Mouse (Mus musculus) hindbrain, embryonic 14.5 days (tissue): Measurements from ENCODE around the gene Hax1. TPM values are rescaled to one million over a fixed set of nuclear protein-coding genes. Genes with fewer than 3 reads are reported as not detected.

ENCODE experiments used
- ATAC-seq: fragments of 200-750 bp; cut with Nextera tagmentation; 2 replicates; pipeline ENCODE4 v1.8.0; 2017; ENCODE audit warnings: moderate number of reproducible peaks, mild to moderate bottlenecking, moderate TSS enrichment, moderate library complexity; ENCODE audit not compliant: low FRiP score
- DNase-seq: peaks from one replicate; pipeline ENCODE4 v3.0.0-alpha.2; 2015; ENCODE audit warnings: low spot score
- H3K27ac ChIP-seq: fragments of 300-500 bp; sonication (generic); 2 replicates; pipeline ENCODE4 v1.5.1; 2014; ENCODE audit warnings: mild to moderate bottlenecking, moderate library complexity
- H3K27me3 ChIP-seq: fragments of 300-500 bp; sonication (generic); 2 replicates; pipeline ENCODE4 v1.6.1; 2014; ENCODE audit warnings: mild to moderate bottlenecking, low read length, mixed read lengths; ENCODE audit not compliant: control insufficient read depth, insufficient read depth
- H3K36me3 ChIP-seq: fragments of 300-500 bp; sonication (generic); replicated peaks from 2 replicates; pipeline ENCODE4 v1.6.1; 2014; ENCODE audit not compliant: control insufficient read depth, insufficient read depth
- H3K4me1 ChIP-seq: fragments of 300-500 bp; sonication (generic); replicated peaks from 2 replicates; pipeline ENCODE4 v1.6.1; 2014; ENCODE audit warnings: antibody characterized with exemption, low read length, mixed read lengths; ENCODE audit not compliant: control insufficient read depth, insufficient read depth
- H3K4me2 ChIP-seq: fragments of 300-500 bp; sonication (generic); replicated peaks from 2 replicates; pipeline ENCODE4 v1.6.1; 2014; ENCODE audit warnings: mild to moderate bottlenecking, moderate library complexity
- H3K4me3 ChIP-seq: fragments of 300-500 bp; sonication (generic); replicated peaks from 2 replicates; pipeline ENCODE4 v1.5.1; 2014; ENCODE audit warnings: mild to moderate bottlenecking, low read length
- H3K9ac ChIP-seq: fragments of 300-500 bp; sonication (generic); 2 replicates; pipeline ENCODE4 v1.6.1; 2014
- H3K9me3 ChIP-seq: fragments of 300-500 bp; sonication (generic); 2 replicates; pipeline ENCODE4 v1.6.1; 2016; ENCODE audit warnings: low read length; ENCODE audit not compliant: control insufficient read depth
- WGBS: fragments of 180-500 bp; shearing (Covaris S2); extraction: QIAGEN DNeasy Blood & Tissue Kit; methylation state at CpG from one replicate; pipeline ENCODE4 v1.1.7; 2014; 5-methylcytosine and 5-hydroxymethylcytosine counted together
- polyA plus RNA-seq: library from polyadenylated mRNA; unstranded; fragments of >200 nt; fragmentation: Nextera tagmentation; extraction: Ambion mirVana; gene quantifications from 2 replicates; pipeline ENCODE4 v1.2.1, GENCODE M21; 2014

Gene Hax1
- polyA plus RNA-seq, 1 experiment from 2014 or later = 105 TPM

DNA sequence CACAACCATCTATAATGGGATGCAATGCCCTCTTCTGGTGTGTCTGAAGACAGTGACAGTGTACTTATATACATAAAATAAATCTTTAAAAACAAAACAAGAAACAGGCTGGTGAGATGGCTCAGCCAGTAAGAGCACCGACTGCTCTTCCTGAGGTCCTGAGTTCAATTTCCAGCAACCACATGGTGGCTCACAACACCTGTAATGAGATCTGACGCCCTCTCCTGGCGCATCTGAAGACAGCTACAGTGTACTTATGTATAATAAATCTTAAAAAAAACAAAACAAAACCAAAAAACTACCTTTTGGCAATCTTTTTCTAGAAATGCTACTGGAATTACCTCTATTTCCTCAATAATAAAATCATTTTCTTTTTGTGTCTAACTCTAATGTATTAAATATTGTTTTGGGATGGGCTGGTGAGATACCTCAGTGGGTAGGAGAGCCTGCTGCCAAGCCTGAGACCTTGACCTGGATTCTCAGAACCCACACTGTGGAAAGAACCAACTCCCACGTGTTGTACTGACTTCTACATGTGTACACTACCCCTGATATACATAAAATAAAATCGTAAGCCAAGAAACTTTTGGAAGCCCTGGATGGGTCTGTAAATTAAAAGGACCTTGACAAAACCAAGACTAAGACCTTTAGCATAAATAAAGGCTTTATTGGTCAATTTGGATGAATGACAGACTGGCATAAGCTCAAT is 3.6 kb downstream of the Hax1 start:
- no peak overlapping the region for H3K4me3 ChIP-seq
- peaks cover 11% of the 10 kb centered on the region for H3K4me1 ChIP-seq
- ATAC-seq (no peak), DNase-seq (no peak)
- H3K9me3 ChIP-seq = no peaks in the 10 kb centered on the region
- WGBS = 94% methylated on average over 5 of the region's 5 CpGs
- H3K27me3 ChIP-seq = no peaks in the 10 kb centered on the region
- H3K36me3 ChIP-seq = peaks cover 30% of the 10 kb centered on the region
- H3K4me2 ChIP-seq = no peak overlapping the region
- H3K27ac ChIP-seq = no peak overlapping the region
- no peak overlapping the region for H3K9ac ChIP-seq

DNA sequence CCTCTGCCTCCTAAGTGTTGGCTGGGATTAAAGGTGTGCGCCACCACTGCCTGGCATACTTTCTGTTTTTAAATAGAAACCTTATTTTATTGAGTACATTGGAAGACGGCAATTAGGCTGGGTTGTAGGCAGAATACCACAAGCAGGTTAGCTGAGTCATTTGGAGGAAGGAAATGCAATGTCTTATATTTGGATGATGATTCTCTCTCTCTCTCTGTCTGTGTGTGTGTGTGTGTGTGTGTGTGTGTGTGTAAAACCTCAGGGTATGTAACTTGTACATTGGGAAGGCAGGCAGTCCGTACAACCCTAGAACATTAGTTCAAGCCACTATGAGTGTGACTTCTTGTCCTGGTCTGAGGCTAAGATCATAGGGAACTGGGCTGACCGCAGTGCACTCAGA is 10.8 kb downstream of the Hax1 start:
- no peak overlapping the region for H3K9ac ChIP-seq
- no peaks in the 10 kb centered on the region for H3K27me3 ChIP-seq
- H3K4me1 ChIP-seq = no peaks in the 10 kb centered on the region
- no peak overlapping the region for H3K4me3 ChIP-seq
- ATAC-seq (no peak), DNase-seq (no peak)
- no peak overlapping the region for H3K4me2 ChIP-seq
- WGBS = 96% methylated on average over 4 of the region's 4 CpGs
- no peaks in the 10 kb centered on the region for H3K9me3 ChIP-seq
- H3K27ac ChIP-seq = no peak overlapping the region
- H3K36me3 ChIP-seq = no peaks in the 10 kb centered on the region; the same call in 1 of the 2 replicates

DNA sequence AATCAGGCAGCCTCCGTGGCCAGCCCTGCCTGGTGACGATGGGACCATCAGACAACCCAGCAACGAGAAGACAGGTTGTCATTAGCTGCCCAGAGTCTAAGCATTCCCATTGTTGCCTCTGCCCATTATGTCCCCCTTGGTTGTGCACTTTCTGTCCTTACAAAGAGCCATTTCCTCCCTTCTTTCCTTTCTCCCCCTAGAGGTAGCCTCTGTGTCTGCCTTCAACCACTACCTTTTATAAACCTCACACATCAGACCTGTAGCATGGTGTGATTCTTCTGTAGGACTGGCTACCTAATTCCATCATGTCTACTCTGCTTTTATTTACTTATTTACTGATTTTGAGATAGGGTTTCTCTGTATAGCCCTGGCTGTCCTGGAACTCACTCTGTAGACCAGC is 11.4 kb downstream of the Hax1 start:
- Histone ChIP-seq H3K36me3 (no peaks in the 10 kb centered on the region), H3K4me2 (no peak overlapping the region), H3K27me3 (no peaks in the 10 kb centered on the region), H3K4me1 (no peaks in the 10 kb centered on the region), H3K4me3 (no peak overlapping the region), H3K9ac (no peak overlapping the region), H3K27ac (no peak overlapping the region), H3K9me3 (no peaks in the 10 kb centered on the region)
- DNase-seq (no peak), ATAC-seq (no peak)
- WGBS = 59% methylated on average over 3 of the region's 3 CpGs

DNA sequence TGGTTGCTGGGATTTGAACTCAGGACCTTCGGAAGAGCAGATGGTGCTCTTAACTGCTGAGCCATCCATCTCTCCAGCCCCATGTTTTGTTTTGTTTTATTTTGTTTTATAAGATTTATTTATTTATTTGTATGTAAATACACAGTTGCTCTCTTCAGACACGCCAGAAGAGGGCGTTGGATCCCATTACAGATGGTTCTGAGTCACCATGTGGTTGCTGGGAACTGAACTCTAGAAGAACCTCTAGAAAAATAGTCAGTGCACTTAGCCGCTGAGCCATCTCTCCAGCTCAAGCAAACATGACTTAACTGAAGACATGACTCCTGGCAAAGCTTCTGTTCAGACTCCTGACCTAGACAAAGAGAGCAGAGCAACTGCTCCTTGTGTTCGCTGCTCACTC is 16.2 kb downstream of the Hax1 start:
- H3K36me3 ChIP-seq = no peaks in the 10 kb centered on the region
- H3K4me2 ChIP-seq = no peak overlapping the region
- H3K27ac ChIP-seq = no peak overlapping the region
- DNase-seq = no peak
- no peak for ATAC-seq
- H3K4me1 ChIP-seq = no peaks in the 10 kb centered on the region
- WGBS = 77% methylated on average over 5 of the region's 5 CpGs
- no peaks in the 10 kb centered on the region for H3K27me3 ChIP-seq
- H3K9me3 ChIP-seq = no peaks in the 10 kb centered on the region
- no peak overlapping the region for H3K9ac ChIP-seq
- H3K4me3 ChIP-seq = no peak overlapping the region

DNA sequence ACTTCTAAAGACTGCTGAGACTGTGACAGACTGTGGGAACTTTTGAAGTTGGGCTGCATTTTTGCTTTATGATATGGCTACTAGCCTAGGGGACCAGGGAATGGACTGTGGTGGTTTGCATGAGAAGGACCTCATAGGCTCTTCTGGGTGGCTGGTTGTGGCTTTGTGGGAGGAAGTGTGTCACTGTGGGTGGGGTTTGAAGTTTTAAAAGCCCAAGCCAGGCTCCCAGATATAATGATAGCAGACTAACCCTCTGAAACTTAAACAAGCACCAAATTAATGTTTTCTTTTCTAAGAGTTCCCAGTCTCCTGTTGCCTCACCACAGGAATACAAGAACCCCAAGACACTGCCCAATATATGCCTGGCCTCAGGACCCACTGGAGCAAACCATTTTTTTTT is 21.7 kb downstream of the Hax1 start:
- Histone ChIP-seq H3K9me3 (no peaks in the 10 kb centered on the region), H3K4me3 (no peak overlapping the region), H3K36me3 (no peaks in the 10 kb centered on the region), H3K9ac (no peak overlapping the region), H3K27me3 (no peaks in the 10 kb centered on the region), H3K4me1 (no peaks in the 10 kb centered on the region), H3K27ac (no peak overlapping the region), H3K4me2 (no peak overlapping the region)
- DNase-seq (no peak), ATAC-seq (no peak)

DNA sequence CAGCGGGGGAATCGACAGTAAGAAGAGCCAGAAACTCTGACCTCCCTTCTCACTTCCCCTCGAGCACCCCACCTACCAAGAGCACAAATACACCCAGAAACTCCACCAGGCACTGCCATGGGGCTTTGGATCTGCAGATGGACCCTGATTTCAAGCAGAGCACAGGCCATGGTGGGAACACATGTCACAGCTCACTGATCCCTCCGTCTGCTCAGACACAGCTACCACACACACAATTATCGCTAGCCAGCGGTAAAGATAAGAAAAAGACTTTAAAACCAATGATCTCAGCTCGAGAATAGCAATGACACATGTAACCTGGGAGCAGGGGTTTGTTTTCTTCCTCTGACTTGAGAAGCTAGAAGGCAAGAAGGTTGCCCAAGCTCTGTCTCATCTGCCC is 30.1 kb downstream of the Hax1 start:
- no peaks in the 10 kb centered on the region for H3K9me3 ChIP-seq
- DNase-seq = no peak
- H3K27ac ChIP-seq = no peak overlapping the region
- no peaks in the 10 kb centered on the region for H3K36me3 ChIP-seq
- WGBS = 77% methylated on average over 7 of the region's 7 CpGs
- no peaks in the 10 kb centered on the region for H3K27me3 ChIP-seq
- no peak for ATAC-seq
- no peak overlapping the region for H3K9ac ChIP-seq
- no peak overlapping the region for H3K4me2 ChIP-seq
- no peak overlapping the region for H3K4me3 ChIP-seq
- peaks cover 12% of the 10 kb centered on the region for H3K4me1 ChIP-seq

DNA sequence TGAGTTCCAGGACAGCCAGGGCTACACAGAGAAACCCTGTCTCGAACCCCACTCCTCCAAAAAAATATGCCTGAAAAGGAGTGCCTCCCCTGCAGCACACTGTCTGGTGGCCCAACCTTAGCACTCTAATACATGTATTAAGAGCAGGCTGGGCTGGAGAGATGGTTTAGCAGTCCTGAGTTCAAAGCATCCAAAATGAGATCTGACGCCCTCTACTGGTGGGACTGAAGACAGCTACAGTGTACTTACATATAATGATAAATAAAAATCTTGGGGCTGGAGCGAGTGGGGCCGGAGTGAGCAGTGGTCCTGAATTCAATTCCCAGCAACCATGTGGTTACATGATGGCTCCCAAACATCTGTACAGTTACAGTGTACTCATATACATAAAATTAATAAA is 31.6 kb downstream of the Hax1 start:
- WGBS = 69% methylated on average over 4 of the region's 4 CpGs
- Histone ChIP-seq H3K27me3 (no peaks in the 10 kb centered on the region), H3K9ac (no peak overlapping the region), H3K9me3 (no peaks in the 10 kb centered on the region), H3K4me2 (no peak overlapping the region), H3K36me3 (no peaks in the 10 kb centered on the region), H3K27ac (no peak overlapping the region), H3K4me1 (peaks cover 15% of the 10 kb centered on the region), H3K4me3 (no peak overlapping the region)
- ATAC-seq (no peak), DNase-seq (no peak)

DNA sequence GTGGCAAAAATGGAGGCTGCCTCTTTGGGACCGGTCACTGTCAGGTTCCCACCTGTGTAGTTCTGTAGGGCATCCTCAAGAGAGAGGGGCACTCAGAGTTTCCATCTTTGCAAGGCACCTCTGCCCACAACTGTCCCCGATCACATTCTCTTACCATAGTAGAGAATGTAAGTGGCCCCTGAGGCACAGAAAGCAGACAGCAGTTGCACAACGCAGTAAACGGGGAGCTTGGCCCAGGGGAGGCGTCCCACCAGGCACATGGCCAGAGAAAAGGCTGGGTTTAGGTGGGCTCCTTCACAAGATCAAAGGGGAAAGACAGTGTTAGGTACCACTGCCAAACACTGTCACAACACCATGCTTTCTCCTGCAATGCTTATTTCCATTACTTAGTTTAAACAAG is 32.6 kb downstream of the Hax1 start:
- Histone ChIP-seq H3K9ac (no peak overlapping the region), H3K4me3 (no peak overlapping the region), H3K27me3 (no peaks in the 10 kb centered on the region), H3K4me2 (no peak overlapping the region), H3K36me3 (no peaks in the 10 kb centered on the region), H3K27ac (no peak overlapping the region), H3K4me1 (peaks cover 25% of the 10 kb centered on the region), H3K9me3 (no peaks in the 10 kb centered on the region)
- DNase-seq (no peak), ATAC-seq (no peak)
- 88% methylated on average over 5 of the region's 5 CpGs for WGBS

DNA sequence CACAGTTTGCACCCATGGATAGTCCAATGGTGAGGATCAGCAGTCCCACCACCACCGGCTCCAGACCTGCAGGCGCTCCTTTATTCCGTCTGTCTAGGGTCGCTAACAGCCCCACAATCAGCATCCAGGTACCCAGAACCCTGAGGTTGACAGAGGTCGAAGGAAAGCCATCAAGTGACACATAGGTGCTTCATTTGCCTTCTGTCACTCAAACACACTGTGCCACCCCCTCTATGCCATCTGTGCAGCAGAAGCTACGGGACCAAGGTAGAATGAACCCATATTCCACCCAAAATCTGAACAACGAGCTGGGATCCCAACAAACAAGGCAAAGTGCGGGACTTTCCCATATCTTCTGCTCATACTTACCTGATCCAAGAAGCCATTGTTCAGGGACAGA is 33.0 kb downstream of the Hax1 start:
- Histone ChIP-seq H3K9ac (no peak overlapping the region), H3K9me3 (no peaks in the 10 kb centered on the region), H3K4me3 (no peak overlapping the region), H3K36me3 (no peaks in the 10 kb centered on the region), H3K27ac (no peak overlapping the region), H3K4me1 (peaks cover 29% of the 10 kb centered on the region), H3K4me2 (no peak overlapping the region), H3K27me3 (no peaks in the 10 kb centered on the region)
- no peak for ATAC-seq
- DNase-seq = no peak
- WGBS = 97% methylated on average over 8 of the region's 8 CpGs
